Mouse (Mus musculus) cerebral cortex, adult 2 months (tissue): ENCODE measurements around the gene Stxbp6.

Experiments used
- WGBS: fragments of 180-500 bp; shearing (Covaris S2); methylation state at CpG from one replicate; pipeline ENCODE4 v1.1.7; 2018; 5-methylcytosine and 5-hydroxymethylcytosine counted together

The Stxbp6 gene

DNA sequence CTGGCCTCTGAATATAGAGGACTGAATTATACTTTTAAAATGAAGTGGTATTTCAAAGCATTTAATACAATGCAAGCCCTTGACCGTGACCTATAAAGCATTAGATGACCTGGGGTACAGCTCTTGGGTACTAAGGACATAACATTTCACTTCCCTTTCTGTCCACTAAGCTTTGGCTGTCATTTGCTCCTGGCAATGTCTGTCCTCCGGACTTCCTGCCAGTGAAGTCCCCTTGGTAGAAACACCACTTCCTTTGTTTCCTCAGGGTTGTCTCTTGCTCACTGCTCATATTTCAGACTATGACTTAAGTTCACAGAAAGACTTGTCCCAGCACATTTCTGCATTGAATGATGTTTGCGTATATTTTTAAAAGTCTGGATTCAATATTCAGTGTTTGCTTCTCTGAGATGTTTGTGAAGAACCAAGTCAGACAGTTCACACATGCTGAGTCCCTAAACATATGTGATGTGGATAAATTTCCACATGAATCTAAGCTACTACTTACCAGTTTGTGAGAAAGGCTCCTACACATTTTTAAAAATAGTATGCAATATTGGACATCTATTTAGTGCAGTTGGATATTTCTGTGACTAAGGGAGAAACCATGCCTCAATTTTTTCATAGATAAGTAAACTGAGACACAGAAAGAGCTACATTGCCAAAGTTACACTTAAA, 166.3 kb downstream of the Stxbp6 start:
- WGBS, result 48% methylated on average over 3 of the region's 3 CpGs

DNA sequence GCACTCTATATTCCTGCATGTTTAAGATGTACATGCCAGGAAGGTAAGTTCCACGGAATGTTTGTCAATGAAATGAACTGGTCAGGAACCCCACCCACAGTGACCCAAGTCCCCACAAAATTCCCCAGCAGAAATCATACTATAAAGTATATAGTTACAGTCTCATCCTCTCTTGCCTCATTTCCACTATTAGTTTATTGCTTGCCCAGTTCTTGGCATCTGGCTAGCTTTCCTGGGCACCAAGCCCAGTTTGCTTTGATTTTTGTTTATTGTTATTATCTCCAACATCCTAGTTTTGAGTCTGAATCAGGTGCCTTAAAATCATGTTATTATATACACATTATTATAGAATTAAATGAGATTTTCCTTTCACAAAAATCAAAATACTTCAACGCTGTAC, 168.5 kb downstream of the Stxbp6 start:
- 82% methylated on average over 2 of the region's 2 CpGs for WGBS

DNA sequence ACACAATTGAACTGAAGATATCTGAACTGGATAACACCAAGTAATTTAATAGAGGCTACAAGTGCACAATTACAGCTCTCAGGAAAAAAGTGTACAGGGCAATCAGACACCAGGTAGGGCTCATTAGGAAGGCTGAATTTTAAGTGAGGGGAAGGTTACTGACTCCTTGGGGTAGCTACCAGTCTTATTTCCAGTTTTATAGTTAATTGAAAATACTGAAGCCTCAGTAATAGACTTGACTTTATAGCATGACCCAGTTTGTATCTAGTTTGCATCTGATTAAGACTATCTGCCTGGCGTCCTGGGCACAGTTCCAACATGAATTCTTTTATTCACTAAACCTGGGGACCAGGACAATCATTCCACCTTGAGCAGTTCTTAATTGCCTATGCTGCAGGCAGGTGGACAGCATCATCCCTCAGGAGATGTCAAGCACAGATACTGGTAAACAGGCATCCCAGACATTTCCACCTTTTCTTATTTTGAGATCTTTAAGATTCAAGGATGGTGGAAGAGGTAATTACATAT, 171.2 kb downstream of the Stxbp6 start:
- 34% methylated on average over 1 of the region's 1 CpGs for WGBS

DNA sequence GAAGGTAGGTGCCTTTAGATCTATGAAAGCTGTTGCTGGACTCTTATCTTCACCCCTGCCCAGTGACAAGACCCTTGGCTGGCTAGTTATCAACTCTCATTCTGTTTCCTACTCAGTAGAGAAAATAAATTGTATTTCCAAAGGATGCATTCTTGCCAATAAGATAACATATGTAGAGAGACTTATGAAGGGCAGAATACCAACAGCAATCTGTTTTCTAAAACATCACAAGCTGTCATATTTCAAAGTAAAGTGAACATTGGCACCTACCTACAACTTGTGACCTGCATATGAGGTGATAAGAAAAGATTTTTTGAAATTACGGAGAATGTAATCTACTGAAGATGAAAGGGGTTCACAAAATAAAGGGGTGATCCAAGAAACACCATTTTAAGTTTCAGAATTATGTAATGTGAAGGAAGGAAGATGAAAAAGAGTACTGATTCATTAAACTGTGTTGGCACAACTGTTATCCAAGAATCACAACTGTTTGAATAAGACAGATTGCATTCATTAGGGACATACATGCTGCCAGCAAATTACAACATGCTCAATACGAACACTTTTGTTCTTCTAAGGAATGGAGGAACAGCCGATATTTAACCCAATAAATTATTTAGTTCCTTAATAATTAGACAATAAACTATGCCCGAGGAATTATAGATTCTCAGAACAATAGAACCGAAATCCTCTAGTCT, 175.2 kb downstream of the Stxbp6 start:
- WGBS, result 77% methylated on average over 5 of the region's 5 CpGs

DNA sequence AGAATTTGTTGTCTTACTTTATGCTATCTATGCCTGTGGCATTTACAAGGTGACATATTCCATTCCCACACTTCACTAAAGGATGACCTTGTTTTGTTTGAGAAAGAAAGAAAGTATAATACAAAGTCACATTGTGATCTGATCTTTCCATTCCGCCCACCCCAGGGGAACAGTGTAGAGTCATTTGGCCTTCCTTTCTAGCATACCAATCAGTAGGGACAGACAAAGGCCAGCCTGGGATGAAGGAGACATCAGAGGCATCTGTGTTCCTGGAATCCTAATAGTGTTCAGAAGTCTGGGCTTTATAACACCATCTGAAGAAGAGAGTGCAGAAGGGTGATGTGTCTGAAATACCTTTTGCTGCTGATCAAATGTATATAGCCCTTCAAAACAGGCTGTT, 178.0 kb downstream of the Stxbp6 start:
- 82% methylated on average over 1 of the region's 1 CpGs for WGBS

DNA sequence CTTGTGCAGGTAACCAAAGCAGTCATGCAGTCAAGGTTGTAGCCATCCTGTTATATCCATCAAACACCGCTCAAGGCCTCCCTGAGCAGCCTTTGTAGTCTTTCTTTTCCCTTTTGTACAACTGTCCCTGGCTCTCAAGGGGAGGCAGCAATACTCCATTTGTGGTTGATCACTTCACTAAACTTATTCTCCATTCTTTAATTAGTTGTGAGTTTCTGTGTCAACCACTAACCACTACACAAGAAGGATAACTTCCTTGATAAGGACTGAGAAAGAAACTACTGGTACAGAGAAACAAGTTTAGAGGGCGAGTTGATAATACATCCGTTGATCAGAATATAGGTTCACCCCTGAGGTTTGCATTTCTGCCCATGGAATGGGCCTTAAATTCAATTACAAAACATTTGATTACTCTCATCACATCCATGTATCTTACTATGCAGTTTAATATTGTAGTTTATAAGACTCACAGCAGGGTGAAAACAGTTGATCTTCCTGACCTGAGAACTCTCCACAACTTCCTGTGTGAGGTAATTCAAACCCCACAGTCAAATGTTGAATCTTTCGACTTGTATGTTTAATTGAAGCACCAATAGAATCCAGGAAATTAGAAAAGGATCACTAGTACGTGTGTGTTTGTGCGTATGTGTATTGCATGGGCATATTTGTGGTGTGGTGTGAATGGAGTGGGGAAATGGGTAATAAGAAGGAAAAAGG, 184.7 kb downstream of the Stxbp6 start:
- 92% methylated on average over 6 of the region's 6 CpGs for WGBS

DNA sequence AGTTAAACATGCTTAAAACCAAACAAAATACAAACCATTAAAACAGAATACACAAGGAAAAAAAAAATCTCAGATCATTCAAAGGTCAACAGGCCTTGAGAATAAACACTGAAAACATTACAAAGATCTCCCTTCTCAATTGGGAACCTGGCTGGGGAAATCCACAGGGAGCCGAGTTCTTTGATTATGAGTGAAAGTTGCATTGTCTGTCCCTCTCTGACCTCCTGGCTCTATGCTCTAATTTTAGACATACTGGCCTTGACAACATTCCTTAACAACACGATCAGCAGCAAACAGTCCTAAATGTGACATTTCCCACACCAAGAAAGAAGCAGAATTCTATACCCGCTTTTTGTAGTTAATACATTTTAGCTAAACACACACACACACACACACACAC, 187.7 kb downstream of the Stxbp6 start:
- 60% methylated on average over 3 of the region's 3 CpGs for whole genome bisulfite sequencing

DNA sequence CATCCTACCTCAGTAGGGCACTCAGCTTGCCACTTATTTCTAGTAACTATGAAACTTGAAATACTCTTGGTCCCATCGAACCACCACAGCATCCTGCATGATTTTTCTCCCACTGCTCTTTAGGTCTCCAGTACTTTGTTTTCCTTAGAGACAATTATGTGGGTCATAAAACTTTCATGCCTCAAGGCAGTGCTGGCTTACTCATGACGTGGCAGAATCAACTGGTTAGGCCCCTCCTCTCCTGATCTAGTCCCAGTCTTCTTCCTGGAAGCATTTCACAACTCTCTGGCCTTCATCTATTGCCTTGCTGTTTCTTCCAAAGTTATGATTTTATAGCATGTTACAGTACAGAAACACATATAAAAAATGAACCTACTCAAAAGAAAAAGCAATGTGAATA, 201.8 kb downstream of the Stxbp6 start:
- 76% methylated on average over 2 of the region's 2 CpGs for WGBS

DNA sequence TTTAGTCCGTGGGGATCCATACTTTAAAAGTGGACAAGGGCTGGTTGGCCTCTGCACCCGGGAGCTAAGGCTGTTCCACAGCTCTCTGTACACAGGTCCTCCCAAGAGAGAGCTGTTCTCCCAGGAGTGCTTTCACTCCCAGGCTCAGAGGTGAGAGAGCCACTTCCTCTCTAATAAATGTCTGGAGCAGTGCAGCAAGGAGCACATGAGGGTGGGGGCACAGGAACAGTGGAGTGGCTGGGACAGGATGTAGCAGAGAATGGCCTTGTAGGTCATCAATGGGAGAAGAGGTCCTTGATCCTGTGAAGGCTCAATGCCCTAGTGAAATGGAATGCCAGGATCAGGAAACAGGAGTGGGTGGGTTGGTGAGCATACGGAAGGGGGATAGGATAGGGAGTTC, 209.1 kb downstream of the Stxbp6 start:
- 92% methylated on average over 3 of the region's 3 CpGs for WGBS

DNA sequence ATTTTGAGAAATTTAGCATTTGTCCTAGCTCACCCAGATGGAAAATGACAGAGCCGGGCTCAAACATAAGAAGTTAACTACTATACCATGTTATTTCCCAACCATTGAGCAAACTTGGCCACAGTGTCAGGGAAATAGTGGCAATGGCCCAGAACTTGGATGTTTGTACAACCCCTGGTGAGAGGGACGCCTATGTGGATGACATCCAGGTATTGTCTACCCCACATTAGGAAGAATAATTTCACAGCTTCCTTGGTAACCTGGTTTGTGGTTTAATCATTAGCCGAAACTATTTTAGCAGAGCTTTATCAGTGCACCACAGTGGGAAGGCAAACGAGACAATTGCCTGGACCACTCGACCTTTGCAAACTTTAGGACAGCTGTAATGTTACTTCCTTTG, 215.1 kb downstream of the Stxbp6 start:
- WGBS, result 62% methylated on average over 5 of the region's 5 CpGs

DNA sequence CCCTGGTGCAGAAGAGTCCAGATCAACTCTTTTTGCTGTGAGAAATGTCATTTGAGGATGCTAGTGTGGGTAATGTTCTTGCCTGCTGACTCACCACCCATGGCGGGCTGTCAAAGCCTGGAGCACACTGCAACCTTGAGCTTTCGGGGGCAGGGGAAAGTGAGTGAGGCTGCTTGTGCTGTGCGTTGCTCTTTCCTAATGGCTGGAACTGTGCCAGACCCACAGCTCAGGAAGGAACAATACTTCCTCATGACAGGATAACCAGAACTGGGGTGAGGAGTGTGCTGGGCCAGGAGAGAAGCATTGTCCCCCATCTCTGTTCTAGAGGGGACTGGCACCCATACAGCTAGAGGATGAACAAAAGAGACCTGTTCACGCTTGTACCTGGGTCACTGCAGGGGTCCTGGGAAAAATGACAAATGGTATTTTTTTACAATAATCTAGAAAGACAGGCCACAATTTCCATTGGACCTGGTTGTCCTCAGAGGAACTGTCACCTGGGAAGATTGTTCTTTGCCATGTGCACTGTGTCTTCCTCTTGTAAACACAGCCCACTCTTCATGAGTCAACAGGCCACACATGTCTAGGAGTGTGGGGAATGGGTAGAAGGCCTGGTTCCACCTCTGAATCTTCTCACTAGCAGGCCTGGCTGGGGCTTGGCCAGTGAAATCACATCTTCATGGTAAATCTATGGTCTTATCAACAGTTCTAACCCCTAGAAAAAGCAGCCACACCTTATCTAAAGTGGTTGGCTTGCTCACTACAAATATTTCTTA, 216.2 kb downstream of the Stxbp6 start:
- WGBS, result 28% methylated on average over 4 of the region's 4 CpGs

DNA sequence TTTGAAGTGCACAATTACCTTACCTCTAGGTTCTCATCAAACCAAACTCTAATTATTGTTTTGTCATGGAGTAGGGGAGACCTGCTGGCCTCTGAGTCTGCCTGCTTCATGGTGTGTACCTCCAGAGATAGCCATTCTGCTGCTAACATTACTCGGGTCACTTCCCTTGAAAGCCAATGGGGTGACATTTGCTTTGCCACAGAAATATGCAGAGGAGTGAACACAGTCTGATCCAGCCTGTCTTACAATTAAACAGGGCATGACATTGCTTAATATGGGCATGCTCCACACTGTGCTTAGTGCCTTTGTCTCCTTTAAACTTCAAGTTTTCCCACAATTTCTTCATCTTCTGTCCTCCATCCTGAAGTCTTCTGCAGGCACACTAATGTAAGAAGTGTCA, 222.5 kb downstream of the Stxbp6 start:
- 95% methylated on average over 1 of the region's 1 CpGs for WGBS

DNA sequence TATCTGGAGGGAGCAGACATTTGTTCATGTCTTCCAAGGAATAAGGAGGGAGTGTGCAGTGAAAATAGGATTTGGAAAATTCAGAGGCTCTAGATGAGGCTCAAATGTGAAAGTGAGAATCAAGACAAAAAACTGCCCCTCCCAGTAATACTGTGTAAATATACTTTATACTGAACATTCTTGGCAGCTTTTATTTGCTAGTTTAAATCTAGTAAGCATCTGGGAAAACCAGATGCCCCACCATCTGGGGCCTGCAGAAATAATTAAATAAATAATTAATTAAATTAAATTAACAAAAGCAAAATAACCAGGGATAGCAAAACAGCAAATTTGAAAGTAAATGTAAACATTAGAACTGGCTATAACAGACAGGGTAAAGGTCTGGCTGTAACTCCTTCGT, 224.0 kb downstream of the Stxbp6 start:
- WGBS, result 86% methylated on average over 1 of the region's 1 CpGs

DNA sequence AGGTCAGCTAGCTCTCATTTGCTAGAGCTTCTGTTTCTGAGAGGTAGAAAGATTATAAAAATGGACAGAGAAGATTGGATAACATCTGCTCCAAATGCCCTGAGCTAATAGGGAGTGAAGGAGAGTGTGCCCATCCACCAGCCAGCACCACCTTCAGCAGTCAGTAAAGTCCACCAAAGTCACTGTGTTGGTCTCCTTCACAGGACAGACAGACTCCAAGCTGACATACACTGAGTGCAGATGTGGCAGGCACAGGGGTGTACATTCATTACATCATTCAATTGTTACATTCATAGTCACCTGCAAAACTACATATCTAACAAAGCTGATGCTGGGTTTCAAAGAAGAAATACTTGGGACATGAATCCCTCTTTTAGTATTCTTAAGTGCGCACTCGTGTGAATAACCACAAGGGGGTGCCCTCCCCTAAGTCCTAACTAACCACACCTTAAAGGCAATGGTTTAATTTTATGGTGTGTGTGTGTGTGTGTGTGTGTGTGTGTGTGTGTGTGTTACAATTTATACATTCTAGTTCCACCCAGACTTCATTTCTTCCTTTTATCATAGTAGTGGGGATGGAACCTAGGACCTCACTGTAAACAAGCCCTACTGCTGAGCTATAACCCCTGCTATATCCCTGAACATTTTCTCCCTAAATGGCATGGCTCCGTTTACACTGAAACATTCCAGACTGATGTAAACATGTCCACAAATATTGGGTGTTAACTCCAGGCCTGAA, 225.9 kb downstream of the Stxbp6 start:
- WGBS, result 40% methylated on average over 3 of the region's 3 CpGs

DNA sequence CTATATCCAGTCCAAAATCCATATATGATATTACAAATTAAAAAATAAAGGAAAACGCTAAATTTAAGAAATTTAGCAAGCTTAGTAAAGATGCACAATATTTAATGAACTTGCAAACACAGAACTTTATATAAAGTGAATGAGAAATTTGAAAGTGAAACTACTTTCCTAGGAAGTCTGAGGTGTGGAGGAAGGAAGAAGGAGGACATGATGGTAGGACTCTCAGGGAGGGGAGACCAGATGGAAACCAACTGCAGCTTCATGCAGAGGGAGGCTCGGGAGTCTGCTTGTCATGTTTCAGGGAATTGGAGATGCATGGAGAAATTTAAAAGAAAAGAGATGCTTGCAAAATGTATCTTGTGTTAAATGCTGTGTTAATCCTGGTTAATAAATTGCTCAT, 233.9 kb downstream of the Stxbp6 start:
- 60% methylated on average over 2 of the region's 2 CpGs for WGBS

DNA sequence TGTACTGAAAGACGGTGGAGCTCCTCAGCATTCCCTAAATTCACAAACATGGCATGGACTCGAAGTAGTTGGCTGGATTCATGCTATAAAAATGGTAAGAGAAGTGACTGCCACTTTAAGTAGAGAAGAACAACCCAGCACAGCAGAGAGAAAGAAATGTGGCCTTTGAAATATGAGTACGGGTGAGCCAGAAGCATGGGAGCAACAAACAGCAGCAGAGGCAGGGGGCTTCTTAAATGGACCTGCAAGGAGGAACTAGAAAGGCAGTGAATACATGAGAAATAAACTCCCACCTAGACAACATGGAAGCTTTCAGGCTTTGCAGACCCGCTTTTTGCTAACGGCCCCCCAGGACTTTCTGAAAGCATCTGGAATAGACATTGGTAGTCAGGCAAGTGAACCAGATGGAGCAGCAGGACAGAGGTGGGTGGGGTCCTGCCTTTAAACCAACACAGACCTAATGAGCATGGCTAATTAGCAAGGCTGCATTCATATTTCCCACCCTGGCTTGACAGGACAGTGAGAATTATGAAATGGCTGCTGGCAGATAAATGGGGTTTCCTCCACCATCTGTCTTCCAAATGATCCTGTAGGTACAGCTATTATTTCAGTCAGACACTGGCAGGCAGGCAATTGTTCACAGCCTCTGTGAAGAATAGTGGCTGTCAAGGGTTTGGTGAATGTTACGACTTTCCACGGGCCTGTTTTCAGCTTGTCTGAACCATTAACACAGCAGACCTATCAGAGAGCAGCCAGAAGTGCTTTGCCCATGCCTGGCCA, 234.7 kb downstream of the Stxbp6 start:
- 38% methylated on average over 7 of the region's 7 CpGs for WGBS

DNA sequence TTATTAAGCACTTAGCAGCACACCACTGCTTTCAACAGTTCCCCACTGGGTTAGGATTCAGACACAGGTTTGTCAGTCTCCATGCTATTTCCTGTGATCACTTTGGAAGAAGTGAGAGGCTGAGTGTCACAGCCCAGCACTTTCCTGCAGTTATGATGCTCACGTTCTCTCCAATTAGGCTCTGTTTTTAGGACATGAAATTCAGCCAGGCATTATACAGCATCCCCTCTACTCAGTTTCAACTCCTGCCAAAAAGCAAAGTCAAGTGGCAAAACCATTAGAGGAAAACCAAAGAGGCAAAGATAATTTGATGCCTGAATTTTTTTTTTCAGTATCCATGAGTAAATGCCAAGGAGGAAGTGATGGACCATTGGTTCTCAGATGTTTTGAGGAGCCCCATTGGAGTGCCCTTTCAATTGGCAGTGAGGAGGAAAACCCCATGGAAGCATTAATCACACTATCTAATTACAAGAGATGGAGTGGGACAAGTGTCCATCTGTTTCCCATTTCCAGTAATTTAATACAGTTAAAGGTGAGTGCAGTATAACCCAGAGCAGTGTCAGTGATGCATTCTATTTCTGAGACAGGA, 238.5 kb downstream of the Stxbp6 start:
- WGBS, result 40% methylated on average over 1 of the region's 1 CpGs

DNA sequence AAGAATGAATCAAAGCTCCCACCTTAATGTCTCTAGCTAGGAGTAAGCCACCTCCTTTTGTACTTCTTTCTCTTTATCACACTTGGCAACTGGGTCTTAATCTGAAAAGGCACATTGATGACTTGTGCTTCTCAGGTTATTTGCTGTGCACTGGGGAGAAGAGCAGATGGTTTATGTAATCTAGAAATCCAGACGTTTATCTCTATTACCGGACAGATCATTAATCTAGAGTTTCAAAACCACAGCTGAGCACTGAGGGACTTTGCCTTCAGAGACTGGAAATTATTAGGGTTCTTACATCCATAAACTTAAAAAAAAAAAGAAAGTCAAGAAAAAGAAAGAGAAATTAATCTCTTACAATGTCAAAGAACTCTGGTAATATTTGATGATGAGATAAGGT, 262.6 kb downstream of the Stxbp6 start:
- WGBS, result 88% methylated on average over 2 of the region's 2 CpGs
